Mouse (Mus musculus): Measurements from ENCODE around the gene Ano4.

GRCm38 (mm10) chr10:89195068-89195467, 149.5 kb downstream of the Ano4 start:
- TF ChIP-seq CTCF (IDR thresholded peaks at IDR 0.05; ENCODE audit: low read depth, low read length) (no peak), GATA1 (IDR thresholded peaks at IDR 0.05; ENCODE audit: borderline replicate concordance, low read length) (no peak), POLR2AphosphoS5 (IDR thresholded peaks at IDR 0.05; ENCODE audit: insufficient replicate concordance, low read depth, low read length) (no peak)
